Mouse (Mus musculus) liver, embryonic 14.5 days (tissue): ENCODE results near the gene Gsdma3. TPM values are rescaled to one million over a fixed set of nuclear protein-coding genes. Genes with fewer than 3 reads are reported as not detected.

Source experiments
- ATAC-seq: fragments of 200-750 bp; cut with Nextera tagmentation; 2 replicates; pipeline ENCODE4 v1.8.0; 2017; ENCODE audit warnings: moderate number of reproducible peaks, mild to moderate bottlenecking, moderate library complexity; ENCODE audit not compliant: insufficient read depth
- DNase-seq, 3 experiments: peaks; one replicate each; pipeline ENCODE4 v3.0.0-alpha.2; 2012 to 2013; ENCODE audit warnings: low read depth in 3 of 3, low spot score in 3 of 3
- H3K27ac ChIP-seq: fragments of 300-500 bp; sonication (generic); 2 replicates; pipeline ENCODE4 v1.5.1; 2014; ENCODE audit warnings: moderate library complexity, mild to moderate bottlenecking, control low read depth, inconsistent platforms
- H3K27me3 ChIP-seq: fragments of 300-500 bp; sonication (generic); 2 replicates; pipeline ENCODE4 v1.6.1; 2014; ENCODE audit warnings: mild to moderate bottlenecking, low read length, moderate library complexity; ENCODE audit not compliant: control insufficient read depth, insufficient read depth
- H3K36me3 ChIP-seq: fragments of 300-500 bp; sonication (generic); replicated peaks from 2 replicates; pipeline ENCODE4 v1.6.1; 2014; ENCODE audit warnings: low read depth; ENCODE audit not compliant: control insufficient read depth, insufficient read depth
- H3K4me1 ChIP-seq, 2 experiments: fragments of 200-500 bp in 1 of 2; fragments of 300-500 bp in 1 of 2; sonication (generic) in 1 of 2; replicated peaks; 2 replicates each; pipeline ENCODE4 v1.6.1; 2012 to 2014; ENCODE audit warnings: antibody characterized with exemption in 1 of 2, inconsistent platforms in 1 of 2, low read length in 1 of 2; ENCODE audit not compliant: control insufficient read depth in 2 of 2, insufficient read depth in 2 of 2
- H3K4me2 ChIP-seq: fragments of 300-500 bp; sonication (generic); 2 replicates; pipeline ENCODE4 v1.6.1; 2014; ENCODE audit warnings: low read depth, mild to moderate bottlenecking, control low read depth, moderate library complexity
- H3K4me3 ChIP-seq, 2 experiments: fragments of 200-500 bp in 1 of 2; fragments of 300-500 bp in 1 of 2; sonication (generic) in 1 of 2; 2 replicates each; pipeline ENCODE4 v1.5.1; 2012 to 2014; ENCODE audit warnings: low read depth in 2 of 2, low read length in 2 of 2, mild to moderate bottlenecking in 2 of 2, control low read depth in 1 of 2, inconsistent platforms in 1 of 2, moderate library complexity in 1 of 2; ENCODE audit not compliant: insufficient read depth in 1 of 2
- H3K9ac ChIP-seq: fragments of 300-500 bp; sonication (generic); replicated peaks from 2 replicates; pipeline ENCODE4 v1.6.1; 2014; ENCODE audit warnings: mild to moderate bottlenecking, control low read depth, moderate library complexity
- H3K9me3 ChIP-seq: fragments of 300-500 bp; sonication (generic); 2 replicates; pipeline ENCODE4 v1.6.1; 2016; ENCODE audit warnings: low read length, mixed read lengths; ENCODE audit not compliant: control insufficient read depth
- CTCF ChIP-seq: IDR thresholded peaks from 2 replicates; pipeline ENCODE4 v1.5.1; 2016; ENCODE audit warnings: antibody characterized with exemption, low read depth, control low read depth
- EP300 ChIP-seq: IDR thresholded peaks from 2 replicates; pipeline ENCODE4 v1.6.1; 2016; ENCODE audit warnings: antibody characterized with exemption, low read depth
- WGBS: fragments of 180-500 bp; shearing (Covaris S2); extraction: QIAGEN DNeasy Blood & Tissue Kit; methylation state at CpG from one replicate; pipeline ENCODE4 v1.1.7; 2014; ENCODE audit not compliant: insufficient replicate concordance; 5-methylcytosine and 5-hydroxymethylcytosine counted together
- polyA plus RNA-seq, 2 experiments: library from polyadenylated mRNA; depleted of rRNA in 1 of 2; stranded (reverse) in 1 of 2; unstranded in 1 of 2; fragments of >200 nt; fragmentation: Nextera tagmentation in 1 of 2; extraction: Ambion mirVana in 1 of 2; gene quantifications; 2 replicates each; pipeline versions ENCODE4 v1.2.1 to v1.2.3; 2012 to 2014

Gene Gsdma3
- polyA plus RNA-seq, 2 experiments, result not detected

DNA sequence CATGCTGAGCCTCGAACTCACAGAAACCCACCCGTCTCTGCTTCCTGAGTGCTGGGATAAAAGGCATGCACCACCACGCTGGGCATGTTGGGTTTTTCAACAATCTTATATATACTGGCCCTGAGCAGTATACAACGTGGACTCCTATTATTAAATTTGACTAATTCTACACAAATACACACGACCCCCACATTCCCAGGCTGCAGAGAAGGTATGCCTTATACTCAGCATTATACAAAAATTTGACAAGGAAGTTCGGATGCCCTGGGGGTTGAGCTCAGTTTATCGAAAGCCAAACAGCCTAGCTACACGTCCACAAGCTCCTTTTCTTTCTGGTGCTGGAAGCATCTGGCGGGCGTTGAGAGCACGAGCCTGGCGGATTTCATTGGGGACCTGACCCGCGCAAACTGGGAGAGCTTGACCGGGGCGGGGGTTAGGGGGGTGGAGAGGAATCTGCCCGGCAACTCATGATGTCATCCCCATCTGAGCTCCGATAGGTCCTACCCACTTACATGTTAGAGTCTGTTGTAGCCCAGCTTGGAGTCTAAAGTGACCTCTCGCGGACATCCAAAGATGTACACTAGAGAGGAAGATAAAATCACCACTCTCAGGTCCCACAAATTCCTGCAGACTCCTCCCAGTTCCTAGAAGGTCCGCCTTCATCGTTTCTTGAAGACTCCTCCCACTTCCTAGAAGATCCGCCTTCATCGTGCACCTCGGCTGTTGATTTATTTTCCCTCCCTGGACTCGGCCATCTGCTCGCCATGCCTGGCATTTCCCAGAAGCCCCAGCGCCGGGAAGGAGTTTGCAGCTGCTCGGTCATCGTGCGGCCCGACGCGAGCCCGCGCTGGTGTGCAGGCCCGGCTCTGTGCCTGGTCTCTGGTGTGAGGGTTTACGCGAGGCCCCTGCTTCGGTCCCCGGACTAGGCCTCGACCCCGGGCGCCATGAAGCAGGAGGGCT is 55.9 kb downstream of the Gsdma3 start, which contains the start of gene Psmd3:
Gene Psmd3 (plus strand): TSS at position 769 of the 960 bp plus-strand sequence.
- ATAC-seq, result peak; percentile 94
- H3K27me3 ChIP-seq, result no peaks in the 10 kb centered on the region
- 3% methylated on average over 45 of the region's 45 CpGs for WGBS
- no peaks in the 10 kb centered on the region for H3K9me3 ChIP-seq
- H3K4me2 ChIP-seq, result peak within 1 kb of the TSS; percentile 84
- DNase-seq, result peak; percentile 95 to 98 (median 96)
- peaks cover 6 to 10% of the 10 kb centered on the region in 2 experiments; a peak in 3 of 4 replicates for H3K4me1 ChIP-seq
- H3K27ac ChIP-seq, result peak within 1 kb of the TSS; percentile 72
- H3K36me3 ChIP-seq, result peaks cover 19% of the 10 kb centered on the region
- peak within 1 kb of the TSS; percentile 84 to 99 for H3K4me3 ChIP-seq
- H3K9ac ChIP-seq, result peak within 1 kb of the TSS; percentile 99
- TF ChIP-seq EP300 (peak; percentile 38; the same call in 1 of the 2 replicates), CTCF (no peak)

DNA sequence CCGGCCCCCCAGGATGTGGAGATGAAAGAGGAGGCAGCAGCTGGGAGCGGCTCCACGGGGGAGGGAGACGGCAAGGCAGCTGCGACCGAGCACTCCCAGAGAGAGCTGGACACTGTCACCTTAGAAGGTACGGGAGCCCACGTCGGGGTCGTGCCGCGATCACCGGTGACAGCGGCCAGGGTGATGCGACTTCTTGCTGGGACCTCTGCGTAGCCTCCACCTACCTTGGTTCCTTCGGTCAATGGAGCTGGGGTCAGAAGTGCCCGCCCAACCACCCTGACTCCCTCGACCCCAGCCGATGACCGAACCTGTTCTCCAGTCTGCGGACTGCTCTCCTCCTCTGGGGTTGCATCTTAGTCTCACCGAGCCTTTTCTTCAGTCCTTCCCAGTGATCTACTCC is 56.7 kb downstream of the Gsdma3 start:
- H3K36me3 ChIP-seq, result peaks cover 25% of the 10 kb centered on the region
- H3K4me1 ChIP-seq, result peaks cover 6 to 10% of the 10 kb centered on the region in 2 experiments; a peak in 3 of 4 replicates
- TF ChIP-seq CTCF (no peak), EP300 (no peak)
- DNase-seq (no peak), ATAC-seq (peak; percentile 46)
- no peaks in the 10 kb centered on the region for H3K9me3 ChIP-seq
- H3K9ac ChIP-seq, result peak overlapping the region; percentile 99
- under 1% methylated on average over 23 of the region's 23 CpGs for WGBS
- no peaks in the 10 kb centered on the region for H3K27me3 ChIP-seq
- H3K4me3 ChIP-seq, result peak overlapping the region; percentile 84 to 99
- peak overlapping the region; percentile 84 for H3K4me2 ChIP-seq
- H3K27ac ChIP-seq, result peak overlapping the region; percentile 72

DNA sequence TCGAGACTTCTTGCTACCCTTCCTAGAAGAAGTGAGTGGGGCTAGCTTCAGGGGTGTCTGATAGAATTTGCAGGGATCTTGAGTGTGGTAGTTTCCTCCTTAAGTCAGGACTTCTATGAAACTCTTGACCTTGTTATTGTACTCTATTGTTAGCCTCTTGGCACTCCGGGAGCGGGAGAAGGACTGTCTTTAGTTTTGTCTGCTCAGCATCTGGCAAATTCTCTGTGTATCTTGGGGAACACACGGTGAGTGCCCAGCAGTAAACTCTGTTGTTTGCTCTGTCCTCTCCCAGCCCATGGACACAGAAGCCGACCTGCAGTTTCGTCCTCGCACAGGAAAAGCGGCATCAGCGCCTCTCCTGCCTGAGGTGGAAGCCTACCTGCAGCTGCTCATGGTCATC is 59.5 kb downstream of the Gsdma3 start:
- no peak for DNase-seq
- Histone ChIP-seq H3K27ac (no peak overlapping the region), H3K4me3 (no peak overlapping the region), H3K4me1 (peaks cover 6 to 10% of the 10 kb centered on the region in 2 experiments; a peak in 3 of 4 replicates), H3K9me3 (no peaks in the 10 kb centered on the region), H3K4me2 (no peak overlapping the region), H3K9ac (no peak overlapping the region), H3K36me3 (peaks cover 49% of the 10 kb centered on the region), H3K27me3 (no peaks in the 10 kb centered on the region)
- WGBS, result 86% methylated on average over 9 of the region's 9 CpGs
- no peak for ATAC-seq
- TF ChIP-seq CTCF (no peak), EP300 (no peak)

DNA sequence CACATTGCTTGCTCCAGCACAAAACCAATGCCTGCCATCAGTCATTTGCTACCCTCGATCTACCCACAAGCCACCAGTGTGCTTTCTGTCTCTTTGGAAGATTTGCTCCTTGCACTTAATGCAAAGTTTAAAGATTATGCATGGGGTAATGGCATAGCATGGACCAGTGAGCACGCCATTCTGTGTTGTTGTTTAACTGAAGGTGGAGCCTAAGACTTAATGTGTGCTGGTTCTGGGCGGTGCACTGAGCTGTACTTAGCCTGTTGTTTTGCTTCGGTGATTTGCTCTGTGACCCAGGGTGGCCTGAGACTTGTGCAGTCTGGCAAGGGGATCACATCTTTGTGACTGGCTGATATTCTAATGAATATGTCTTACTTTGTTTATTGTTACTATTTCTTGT is 60.8 kb downstream of the Gsdma3 start:
- Histone ChIP-seq H3K27ac (no peak overlapping the region), H3K27me3 (no peaks in the 10 kb centered on the region), H3K36me3 (peaks cover 61% of the 10 kb centered on the region), H3K4me3 (no peak overlapping the region), H3K4me1 (peaks cover 2 to 7% of the 10 kb centered on the region in 2 experiments; a peak in 3 of 4 replicates), H3K4me2 (no peak overlapping the region), H3K9me3 (no peaks in the 10 kb centered on the region), H3K9ac (no peak overlapping the region)
- ATAC-seq (no peak), DNase-seq (no peak)
- TF ChIP-seq EP300 (no peak), CTCF (no peak)
- 80% methylated on average over 4 of the region's 4 CpGs for WGBS

Other genes starting within 250 kb of the Gsdma3 start
- gene Tcap, start 242.5 kb upstream of the Gsdma3 start, polyA plus RNA-seq (2012; rRNA removed), result 0.03 TPM in 1 of 2 replicates, not detected in the other
- gene Tcap, start 242.5 kb upstream of the Gsdma3 start, polyA plus RNA-seq (2014; fragmentation: Nextera tagmentation; extraction: Ambion mirVana), result not detected in 2 replicates
- not detected in 2 replicates for gene Pnmt, start 239.9 kb upstream of the Gsdma3 start, polyA plus RNA-seq (2012; rRNA removed)
- not detected in 2 replicates for gene Pnmt, start 239.9 kb upstream of the Gsdma3 start, polyA plus RNA-seq (2014; fragmentation: Nextera tagmentation; extraction: Ambion mirVana)
- gene Pgap3, start 225.9 kb upstream of the Gsdma3 start, polyA plus RNA-seq (2012; rRNA removed), result 3.3 and 3.9 TPM in 2 replicates
- 2.7 and 3.4 TPM in 2 replicates for gene Pgap3, start 225.9 kb upstream of the Gsdma3 start, polyA plus RNA-seq (2014; fragmentation: Nextera tagmentation; extraction: Ambion mirVana)
- gene Erbb2, start 213.9 kb upstream of the Gsdma3 start, polyA plus RNA-seq (2012; rRNA removed), result 1.1 and 1.2 TPM in 2 replicates
- 1.6 TPM in 2 replicates for gene Erbb2, start 213.9 kb upstream of the Gsdma3 start, polyA plus RNA-seq (2014; fragmentation: Nextera tagmentation; extraction: Ambion mirVana)
- gene Mien1, start 187.4 kb upstream of the Gsdma3 start, polyA plus RNA-seq (2012; rRNA removed), result 21.6 and 31.1 TPM in 2 replicates
- gene Mien1, start 187.4 kb upstream of the Gsdma3 start, polyA plus RNA-seq (2014; fragmentation: Nextera tagmentation; extraction: Ambion mirVana), result 58.5 and 61.5 TPM in 2 replicates
- 15.7 and 19.2 TPM in 2 replicates for gene Grb7, start 180.0 kb upstream of the Gsdma3 start, polyA plus RNA-seq (2012; rRNA removed)
- 14.1 and 14.9 TPM in 2 replicates for gene Grb7, start 180.0 kb upstream of the Gsdma3 start, polyA plus RNA-seq (2014; fragmentation: Nextera tagmentation; extraction: Ambion mirVana)
- gene Ikzf3, start 80.3 kb upstream of the Gsdma3 start, polyA plus RNA-seq (2012; rRNA removed), result 0.15 and 0.27 TPM in 2 replicates
- gene Ikzf3, start 80.3 kb upstream of the Gsdma3 start, polyA plus RNA-seq (2014; fragmentation: Nextera tagmentation; extraction: Ambion mirVana), result 0.05 and 0.10 TPM in 2 replicates
- gene Zpbp2, start 75.3 kb upstream of the Gsdma3 start, polyA plus RNA-seq (2012; rRNA removed), result 0.30 and 0.44 TPM in 2 replicates
- 0.76 and 0.83 TPM in 2 replicates for gene Zpbp2, start 75.3 kb upstream of the Gsdma3 start, polyA plus RNA-seq (2014; fragmentation: Nextera tagmentation; extraction: Ambion mirVana)
- gene Ormdl3, start 39.0 kb upstream of the Gsdma3 start, polyA plus RNA-seq (2012; rRNA removed), result 23.4 and 27.4 TPM in 2 replicates
- gene Ormdl3, start 39.0 kb upstream of the Gsdma3 start, polyA plus RNA-seq (2014; fragmentation: Nextera tagmentation; extraction: Ambion mirVana), result 6.4 and 6.8 TPM in 2 replicates
- not detected in 2 replicates for gene Lrrc3c, start 28.1 kb upstream of the Gsdma3 start, polyA plus RNA-seq (2012; rRNA removed)
- gene Lrrc3c, start 28.1 kb upstream of the Gsdma3 start, polyA plus RNA-seq (2014; fragmentation: Nextera tagmentation; extraction: Ambion mirVana), result not detected in 2 replicates
- gene Gm12355, start 699 bp upstream of the Gsdma3 start, polyA plus RNA-seq (2012; rRNA removed), result 0.03 and 0.19 TPM in 2 replicates
- gene Gm12355, start 699 bp upstream of the Gsdma3 start, polyA plus RNA-seq (2014; fragmentation: Nextera tagmentation; extraction: Ambion mirVana), result 0.47 and 0.68 TPM in 2 replicates
- not detected in 2 replicates for gene Gsdma2, start 20.4 kb downstream of the Gsdma3 start, polyA plus RNA-seq (2012; rRNA removed)
- not detected in 2 replicates for gene Gsdma2, start 20.4 kb downstream of the Gsdma3 start, polyA plus RNA-seq (2014; fragmentation: Nextera tagmentation; extraction: Ambion mirVana)
- 0.01 TPM in 1 of 2 replicates, not detected in the other for gene Gsdma, start 38.0 kb downstream of the Gsdma3 start, polyA plus RNA-seq (2012; rRNA removed)
- not detected in 2 replicates for gene Gsdma, start 38.0 kb downstream of the Gsdma3 start, polyA plus RNA-seq (2014; fragmentation: Nextera tagmentation; extraction: Ambion mirVana)
- gene Psmd3, start 56.2 kb downstream of the Gsdma3 start, polyA plus RNA-seq (2012; rRNA removed), result 73.6 and 75.7 TPM in 2 replicates
- 55.3 and 67.1 TPM in 2 replicates for gene Psmd3, start 56.2 kb downstream of the Gsdma3 start, polyA plus RNA-seq (2014; fragmentation: Nextera tagmentation; extraction: Ambion mirVana)
- gene Csf3, start 74.9 kb downstream of the Gsdma3 start, polyA plus RNA-seq (2012; rRNA removed), result not detected in 2 replicates
- not detected in 2 replicates for gene Csf3, start 74.9 kb downstream of the Gsdma3 start, polyA plus RNA-seq (2014; fragmentation: Nextera tagmentation; extraction: Ambion mirVana)
- 25.0 and 29.6 TPM in 2 replicates for gene Med24, start 103.1 kb downstream of the Gsdma3 start, polyA plus RNA-seq (2012; rRNA removed)
- gene Med24, start 103.1 kb downstream of the Gsdma3 start, polyA plus RNA-seq (2014; fragmentation: Nextera tagmentation; extraction: Ambion mirVana), result 21.3 and 25.6 TPM in 2 replicates
- 14.6 and 15.6 TPM in 2 replicates for gene Thra, start 114.3 kb downstream of the Gsdma3 start, polyA plus RNA-seq (2012; rRNA removed)
- 8.3 and 10.0 TPM in 2 replicates for gene Thra, start 114.3 kb downstream of the Gsdma3 start, polyA plus RNA-seq (2014; fragmentation: Nextera tagmentation; extraction: Ambion mirVana)
- gene Nr1d1, start 149.0 kb downstream of the Gsdma3 start, polyA plus RNA-seq (2012; rRNA removed), result 0.54 and 0.65 TPM in 2 replicates
- gene Nr1d1, start 149.0 kb downstream of the Gsdma3 start, polyA plus RNA-seq (2014; fragmentation: Nextera tagmentation; extraction: Ambion mirVana), result 0.56 and 0.58 TPM in 2 replicates
- 11.5 and 15.8 TPM in 2 replicates for gene Msl1, start 169.2 kb downstream of the Gsdma3 start, polyA plus RNA-seq (2012; rRNA removed)
- 4.5 and 4.9 TPM in 2 replicates for gene Msl1, start 169.2 kb downstream of the Gsdma3 start, polyA plus RNA-seq (2014; fragmentation: Nextera tagmentation; extraction: Ambion mirVana)
- 12.2 and 12.7 TPM in 2 replicates for gene Casc3, start 178.5 kb downstream of the Gsdma3 start, polyA plus RNA-seq (2012; rRNA removed)
- 11.5 and 13.0 TPM in 2 replicates for gene Casc3, start 178.5 kb downstream of the Gsdma3 start, polyA plus RNA-seq (2014; fragmentation: Nextera tagmentation; extraction: Ambion mirVana)
- 0.52 and 0.55 TPM in 2 replicates for gene Rapgefl1, start 210.4 kb downstream of the Gsdma3 start, polyA plus RNA-seq (2012; rRNA removed)
- gene Rapgefl1, start 210.4 kb downstream of the Gsdma3 start, polyA plus RNA-seq (2014; fragmentation: Nextera tagmentation; extraction: Ambion mirVana), result 0.05 and 0.06 TPM in 2 replicates
- gene Wipf2, start 237.3 kb downstream of the Gsdma3 start, polyA plus RNA-seq (2012; rRNA removed), result 2.0 and 2.1 TPM in 2 replicates
- 1.1 and 1.4 TPM in 2 replicates for gene Wipf2, start 237.3 kb downstream of the Gsdma3 start, polyA plus RNA-seq (2014; fragmentation: Nextera tagmentation; extraction: Ambion mirVana)